Mouse (Mus musculus) kidney, postnatal 14 days (tissue): ENCODE results near the gene Foxp4.

Source experiments
- DNase-seq: peaks from one replicate; pipeline ENCODE4 v3.0.0; 2022; ENCODE audit warnings: mixed read lengths

Foxp4 gene

GRCm38 (mm10) chr17:47924383-47925339, at the start of gene Foxp4:
Gene Foxp4, minus strand, starts transcription at chr17:47924645.
- DNase-seq = peak; percentile 89

- DNase-seq = peak; percentile 85
These were observed 49.4 kb upstream of the Foxp4 start for GRCm38 (mm10) chr17:47973563-47974472.

GRCm38 (mm10) chr17:47965885-47966505, 41.5 kb upstream of the Foxp4 start:
- DNase-seq = no peak

- DNase-seq = peak; percentile 57
These were observed 33.8 kb upstream of the Foxp4 start for GRCm38 (mm10) chr17:47958046-47958790.

GRCm38 (mm10) chr17:47956486-47956885, 32.0 kb upstream of the Foxp4 start:
- no peak for DNase-seq

- DNase-seq = no peak
These were observed 30.8 kb upstream of the Foxp4 start for GRCm38 (mm10) chr17:47955054-47955741.

GRCm38 (mm10) chr17:47953231-47953630, 28.8 kb upstream of the Foxp4 start:
- DNase-seq = no peak

GRCm38 (mm10) chr17:47952368-47953081, 28.1 kb upstream of the Foxp4 start:
- peak; percentile 41 for DNase-seq

- DNase-seq = no peak
These were observed 27.0 kb upstream of the Foxp4 start for GRCm38 (mm10) chr17:47951452-47951851.

- DNase-seq = no peak
These were observed 26.4 kb upstream of the Foxp4 start for GRCm38 (mm10) chr17:47950831-47951230.

GRCm38 (mm10) chr17:47949441-47949840, 25.0 kb upstream of the Foxp4 start:
- no peak for DNase-seq

- no peak for DNase-seq
These were observed 24.3 kb upstream of the Foxp4 start for GRCm38 (mm10) chr17:47948753-47949152.

GRCm38 (mm10) chr17:47946921-47947420, 22.5 kb upstream of the Foxp4 start:
- no peak for DNase-seq

GRCm38 (mm10) chr17:47946111-47946510, 21.7 kb upstream of the Foxp4 start:
- no peak for DNase-seq

GRCm38 (mm10) chr17:47943103-47943870, 18.8 kb upstream of the Foxp4 start:
- no peak for DNase-seq

GRCm38 (mm10) chr17:47942008-47942407, 17.6 kb upstream of the Foxp4 start:
- DNase-seq = no peak

GRCm38 (mm10) chr17:47938839-47939238, 14.4 kb upstream of the Foxp4 start:
- no peak for DNase-seq

GRCm38 (mm10) chr17:47937926-47938600, 13.6 kb upstream of the Foxp4 start:
- no peak for DNase-seq

- no peak for DNase-seq
These were observed 12.1 kb upstream of the Foxp4 start for GRCm38 (mm10) chr17:47936591-47936990.
